12 mouse cellular contexts compared by ENCODE assay signal in genomic region chr3:149233691-149234131, GRCm38 (mm10).
A peak's percentile ranks its signal among the peaks of the same experiment; 100 is the strongest.
DNase-seq lines count a peak whose midpoint lies in the region; ATAC-seq lines count a peak whose summit lies in the region.
"Had no signal": no experiment of that assay in that cellular context is flagged by ENCODE, and none has a peak within 500 bp of the region (broad histone marks: within the 10 kb centered on the region; RNA-seq: fewer than 3 reads in every experiment).

No protein-coding gene starts in this region.

- peaks cover 14% of the 10 kb centered on the region for H3K4me1 ChIP-seq in lung, embryonic 16.5 days (replicated peaks; ENCODE audit: control insufficient read depth, insufficient read depth, low read length)
- 0 out of 2 replicates have a peak, but pooled peaks cover 7% of the 10 kb centered on the region for H3K4me1 ChIP-seq in kidney, embryonic 15.5 days
- H3K4me1 ChIP-seq in stomach, embryonic 16.5 days (ENCODE audit: control insufficient read depth, insufficient read depth, low read length), result peaks cover 7% of the 10 kb centered on the region; the same call in 1 of the 2 replicates
- H3K4me1 ChIP-seq: hindbrain, embryonic 10.5 days had no signal

- peak; percentile 45 for ATAC-seq in frontal cortex, adult (ENCODE audit: low TSS enrichment)
- ATAC-seq in lung, embryonic 16.5 days (ENCODE audit: low read depth), result peak; percentile 90
- 0 out of 2 replicates have a peak, but pooled peaks have one; percentile 55 for ATAC-seq in kidney, embryonic 15.5 days (replicated peaks; ENCODE audit: low FRiP score)
- ATAC-seq in stomach, embryonic 16.5 days (ENCODE audit: insufficient read depth, low FRiP score), result peak; percentile 83
- ATAC-seq: forebrain, embryonic 16.5 days; Patski had no signal

- H3K27ac ChIP-seq in lung, embryonic 16.5 days (ENCODE audit: low read length), result peak overlapping the region; percentile 81
- H3K27ac ChIP-seq in kidney, embryonic 15.5 days, result peak overlapping the region; percentile 16; the same call in 1 of the 2 replicates
- peak overlapping the region; percentile 76 for H3K27ac ChIP-seq in stomach, embryonic 16.5 days (ENCODE audit: low read length)
- H3K27ac ChIP-seq: hindbrain, embryonic 10.5 days had no signal

- 10% methylated on average over 8 of the region's 8 CpGs for WGBS in lung, embryonic 16.5 days
- 53% methylated on average over 8 of the region's 8 CpGs for WGBS in kidney, embryonic 15.5 days
- WGBS in stomach, embryonic 16.5 days, result 32% methylated on average over 8 of the region's 8 CpGs

- H3K27me3 ChIP-seq in lung, embryonic 16.5 days (ENCODE audit: control insufficient read depth, insufficient read depth, low read depth, low read length), result no peaks in the 10 kb centered on the region
- no peaks in the 10 kb centered on the region for H3K27me3 ChIP-seq in kidney, embryonic 15.5 days
- no peaks in the 10 kb centered on the region for H3K27me3 ChIP-seq in stomach, embryonic 16.5 days (ENCODE audit: control insufficient read depth, insufficient read depth, low read length)
- H3K27me3 ChIP-seq: Patski had no signal

- no peaks in the 10 kb centered on the region for H3K9me3 ChIP-seq in lung, embryonic 16.5 days (ENCODE audit: control insufficient read depth, low read length)
- no peaks in the 10 kb centered on the region for H3K9me3 ChIP-seq in kidney, embryonic 15.5 days (replicated peaks)
- H3K9me3 ChIP-seq in stomach, embryonic 16.5 days (replicated peaks; ENCODE audit: control insufficient read depth, low read length), result no peaks in the 10 kb centered on the region
- H3K9me3 ChIP-seq: hindbrain, embryonic 10.5 days had no signal

- no peak overlapping the region for H3K9ac ChIP-seq in lung, embryonic 16.5 days (ENCODE audit: low read length)
- H3K9ac ChIP-seq in kidney, embryonic 15.5 days, result no peak overlapping the region
- no peak overlapping the region for H3K9ac ChIP-seq in stomach, embryonic 16.5 days (ENCODE audit: low read length)

- H3K4me3 ChIP-seq in lung, embryonic 16.5 days (ENCODE audit: low read length), result no peak overlapping the region
- no peak overlapping the region for H3K4me3 ChIP-seq in kidney, embryonic 15.5 days (replicated peaks)
- H3K4me3 ChIP-seq in stomach, embryonic 16.5 days (replicated peaks; ENCODE audit: low read length), result no peak overlapping the region
- H3K4me3 ChIP-seq: hindbrain, embryonic 10.5 days had no signal

- H3K36me3 ChIP-seq in lung, embryonic 16.5 days (ENCODE audit: control insufficient read depth, insufficient read depth, low read length), result no peaks in the 10 kb centered on the region
- H3K36me3 ChIP-seq in kidney, embryonic 15.5 days, result no peaks in the 10 kb centered on the region
- no peaks in the 10 kb centered on the region for H3K36me3 ChIP-seq in stomach, embryonic 16.5 days (ENCODE audit: control insufficient read depth, insufficient read depth, low read length)
- H3K36me3 ChIP-seq: hindbrain, embryonic 10.5 days had no signal

- peak overlapping the region; percentile 7; the same call in 1 of the 2 replicates for H3K4me2 ChIP-seq in lung, embryonic 16.5 days (ENCODE audit: low read depth, low read length)
- H3K4me2 ChIP-seq in kidney, embryonic 15.5 days, result no peak overlapping the region
- no peak overlapping the region for H3K4me2 ChIP-seq in stomach, embryonic 16.5 days (ENCODE audit: low read depth, low read length)

- no peak for DNase-seq in frontal cortex, postnatal 10 days (ENCODE audit: low spot score in 2 of 2)
- DNase-seq in lung, postnatal 14 days, result no peak
- DNase-seq in cerebellum, postnatal 10 days, result no peak
- DNase-seq in cerebellum, adult 11-12 months, result no peak
- DNase-seq: embryo, embryonic 11 days had no signal

Comparison
In these comparisons a context has a peak if more than half of its experiments do, and no peak if none do; other contexts are left out.
1. H3K27ac ChIP-seq: peak in every context shown above with its lines; median percentile 81 in lung, embryonic 16.5 days; 76 in stomach, embryonic 16.5 days; 16 in kidney, embryonic 15.5 days.